Mouse (Mus musculus) liver, embryonic 13.5 days (tissue): ENCODE measurements around the gene Rcc1l. TPM values are rescaled to one million over a fixed set of nuclear protein-coding genes. Genes with fewer than 3 reads are reported as not detected.

ENCODE experiments used
- polyA plus RNA-seq: library from polyadenylated mRNA; unstranded; fragments of >200 nt; fragmentation: Nextera tagmentation; extraction: Ambion mirVana; gene quantifications from 2 replicates; pipeline ENCODE4 v1.2.1, GENCODE M21; 2015

Rcc1l gene
- polyA plus RNA-seq, 1 experiment from 2014 or later: 21.9 TPM

Other genes starting within 250 kb of the Rcc1l start
- gene Castor2, start 77.1 kb downstream of the Rcc1l start, polyA plus RNA-seq: 0.54 and 0.65 TPM in 2 replicates
- 1.5 and 2.5 TPM in 2 replicates for gene Gtf2ird2, start 7.2 kb upstream of the Rcc1l start, polyA plus RNA-seq
- 8.1 and 9.3 TPM in 2 replicates for gene Ncf1, start 52.9 kb upstream of the Rcc1l start, polyA plus RNA-seq
- 39.1 and 52.5 TPM in 2 replicates for gene Gtf2i, start 138.0 kb upstream of the Rcc1l start, polyA plus RNA-seq